Mouse (Mus musculus) cerebellum, adult 8-10 months (tissue): Measurements from ENCODE around the gene Rsrc2.

Source experiments
- DNase-seq: peaks from one replicate; pipeline ENCODE4 v3.0.0; 2022

Gene Rsrc2

GRCm38 (mm10) chr5:123694468-123694867 is 54.7 kb downstream of the Rsrc2 start:
- no peak for DNase-seq

GRCm38 (mm10) chr5:123684221-123685144 is 64.7 kb downstream of the Rsrc2 start, which contains the start of gene Clip1:
TSS of gene Clip1 (minus strand) at chr5:123684618.
- peak; percentile 55 for DNase-seq

- DNase-seq, result peak; percentile 72
Observed at GRCm38 (mm10) chr5:123683377-123684220, 65.6 kb downstream of the Rsrc2 start.

GRCm38 (mm10) chr5:123683043-123683376 is 66.2 kb downstream of the Rsrc2 start:
- peak; percentile 55 for DNase-seq

- no peak for DNase-seq
Observed at GRCm38 (mm10) chr5:123682372-123682771, 66.8 kb downstream of the Rsrc2 start.

- peak; percentile 57 for DNase-seq
Observed at GRCm38 (mm10) chr5:123679546-123680263, 69.5 kb downstream of the Rsrc2 start.

- DNase-seq, result no peak
Observed at GRCm38 (mm10) chr5:123679106-123679505, 70.1 kb downstream of the Rsrc2 start.
